Mouse (Mus musculus) stomach, postnatal 0 days (tissue): ENCODE data around the gene Lck. TPM values are rescaled to one million over a fixed set of nuclear protein-coding genes. Genes with fewer than 3 reads are reported as not detected.

Source experiments
- ATAC-seq: fragments of 200-750 bp; cut with Nextera tagmentation; 2 replicates; pipeline ENCODE4 v1.8.0; 2017; ENCODE audit not compliant: low FRiP score, low TSS enrichment
- DNase-seq: peaks from one replicate; pipeline ENCODE4 v3.0.0-alpha.2; 2016; ENCODE audit warnings: low spot score
- H3K27ac ChIP-seq: fragments of 300-500 bp; sonication (generic); replicated peaks from 2 replicates; pipeline ENCODE4 v1.5.1; 2014; ENCODE audit warnings: mild to moderate bottlenecking, control low read depth
- H3K27me3 ChIP-seq: fragments of 300-500 bp; sonication (generic); 2 replicates; pipeline ENCODE4 v1.6.1; 2014; ENCODE audit warnings: low read length; ENCODE audit not compliant: control insufficient read depth, insufficient read depth
- H3K36me3 ChIP-seq: fragments of 300-500 bp; sonication (generic); 2 replicates; pipeline ENCODE4 v1.6.1; 2014; ENCODE audit warnings: low read length, mixed read lengths; ENCODE audit not compliant: control insufficient read depth, insufficient read depth
- H3K4me1 ChIP-seq: fragments of 300-500 bp; sonication (generic); replicated peaks from 2 replicates; pipeline ENCODE4 v1.6.1; 2014; ENCODE audit warnings: antibody characterized with exemption; ENCODE audit not compliant: control insufficient read depth, insufficient read depth
- H3K4me2 ChIP-seq: fragments of 300-500 bp; sonication (generic); replicated peaks from 2 replicates; pipeline ENCODE4 v1.6.1; 2014; ENCODE audit warnings: low read depth, mild to moderate bottlenecking, control low read depth, moderate library complexity
- H3K4me3 ChIP-seq: fragments of 300-500 bp; sonication (generic); 2 replicates; pipeline ENCODE4 v1.5.1; 2014; ENCODE audit warnings: low read depth, low read length, control low read depth
- H3K9ac ChIP-seq: fragments of 300-500 bp; sonication (generic); 2 replicates; pipeline ENCODE4 v1.6.1; 2014; ENCODE audit warnings: mild to moderate bottlenecking, low read length, control low read depth, mixed read lengths
- H3K9me3 ChIP-seq: fragments of 300-500 bp; sonication (generic); 2 replicates; pipeline ENCODE4 v1.6.1; 2016; ENCODE audit warnings: low read length; ENCODE audit not compliant: control insufficient read depth
- CTCF ChIP-seq: IDR thresholded peaks from 2 replicates; pipeline ENCODE4 v1.5.1; 2016; ENCODE audit warnings: antibody characterized with exemption, low read depth, mild to moderate bottlenecking, moderate library complexity
- EP300 ChIP-seq: optimal IDR thresholded peaks from 2 replicates; pipeline ENCODE3; 2016; ENCODE audit warnings: antibody characterized with exemption
- WGBS: fragments of 180-500 bp; shearing (Covaris S2); extraction: QIAGEN DNeasy Blood & Tissue Kit; methylation state at CpG from one replicate; pipeline ENCODE4 v1.1.7; 2014; 5-methylcytosine and 5-hydroxymethylcytosine counted together
- polyA plus RNA-seq: library from polyadenylated mRNA; unstranded; fragments of >200 nt; fragmentation: Nextera tagmentation; extraction: Ambion mirVana; gene quantifications from 2 replicates; pipeline ENCODE4 v1.2.1, GENCODE M21; 2015

Gene Lck
- polyA plus RNA-seq, 1 experiment from 2014 or later, result 1.9 TPM

GRCm38 (mm10) chr4:129580347-129580746, 6.9 kb upstream of the Lck start:
- ATAC-seq (no peak), DNase-seq (no peak)
- Histone ChIP-seq H3K4me2 (no peak overlapping the region), H3K9ac (no peak overlapping the region), H3K36me3 (no peaks in the 10 kb centered on the region), H3K4me3 (no peak overlapping the region), H3K27me3 (no peaks in the 10 kb centered on the region), H3K27ac (no peak overlapping the region), H3K9me3 (no peaks in the 10 kb centered on the region), H3K4me1 (0 out of 2 replicates have a peak, but pooled peaks cover 3% of the 10 kb centered on the region)
- TF ChIP-seq EP300 (no peak), CTCF (no peak)
- WGBS, result 55% methylated on average over 7 of the region's 7 CpGs

DNA sequence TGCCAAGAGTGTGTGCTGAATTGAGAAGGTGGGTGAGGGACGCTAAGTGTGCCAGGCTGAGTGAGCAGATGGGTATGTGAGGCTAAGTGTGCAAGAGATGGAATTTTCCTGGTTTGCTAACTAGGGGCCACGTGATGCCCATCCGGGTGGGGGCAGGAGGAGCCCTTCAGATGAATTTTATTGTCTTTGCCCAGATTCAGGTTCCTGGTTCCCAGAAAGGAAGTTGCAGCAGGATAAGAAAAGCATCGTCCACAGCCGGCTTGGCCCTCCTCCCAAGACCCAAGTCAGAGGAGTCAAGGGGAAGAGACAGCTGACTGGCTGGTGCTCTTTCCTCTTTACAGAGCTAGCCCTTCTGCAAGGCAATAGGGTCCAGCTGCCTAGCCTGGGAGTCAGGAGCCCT, 5.0 kb upstream of the Lck start, which contains the start of gene Fam167b:
Gene Fam167b (minus strand): TSS at position 84 of the 400 bp plus-strand sequence.
- H3K27ac ChIP-seq, result no peak within 1 kb of the TSS
- no peak within 1 kb of the TSS for H3K9ac ChIP-seq
- no peak for DNase-seq

DNA sequence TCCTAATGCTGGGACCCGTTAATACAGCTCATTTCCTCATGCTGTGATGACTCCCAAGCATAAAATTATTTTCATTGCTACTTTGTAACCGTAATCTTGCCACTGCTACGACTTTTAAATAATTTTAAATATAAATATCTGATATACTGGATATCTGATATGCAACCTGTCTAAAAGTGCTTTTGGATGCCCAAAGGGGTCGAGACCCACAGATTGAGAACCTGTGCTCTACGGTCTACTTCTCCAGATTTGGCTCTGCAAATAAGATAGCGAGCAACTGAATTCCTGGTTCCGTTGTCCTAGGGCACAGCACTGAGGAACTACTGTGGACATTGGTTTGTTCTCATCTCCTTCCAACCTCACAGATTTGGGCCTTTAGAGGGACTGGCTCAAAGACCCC, 4.2 kb upstream of the Lck start:
- no peak overlapping the region for H3K27ac ChIP-seq
- ATAC-seq (no peak), DNase-seq (no peak)
- no peak overlapping the region for H3K4me3 ChIP-seq
- H3K4me2 ChIP-seq, result no peak overlapping the region
- H3K9me3 ChIP-seq, result no peaks in the 10 kb centered on the region
- no peak overlapping the region for H3K9ac ChIP-seq
- no peak for TF ChIP-seq CTCF
- TF ChIP-seq EP300, result no peak
- no peaks in the 10 kb centered on the region for H3K4me1 ChIP-seq
- 80% methylated on average over 7 of the region's 7 CpGs for WGBS
- no peaks in the 10 kb centered on the region for H3K27me3 ChIP-seq
- H3K36me3 ChIP-seq, result no peaks in the 10 kb centered on the region

More for the DNA sequence above, 5.0 kb upstream of the Lck start, which contains the start of gene Fam167b:
- TF ChIP-seq CTCF (no peak), EP300 (no peak)
- Histone ChIP-seq H3K36me3 (no peaks in the 10 kb centered on the region), H3K4me1 (no peaks in the 10 kb centered on the region), H3K27me3 (no peaks in the 10 kb centered on the region), H3K4me2 (no peak within 1 kb of the TSS), H3K9me3 (no peaks in the 10 kb centered on the region), H3K4me3 (no peak within 1 kb of the TSS)
- WGBS, result 79% methylated on average over 5 of the region's 5 CpGs
- ATAC-seq, result no peak

DNA sequence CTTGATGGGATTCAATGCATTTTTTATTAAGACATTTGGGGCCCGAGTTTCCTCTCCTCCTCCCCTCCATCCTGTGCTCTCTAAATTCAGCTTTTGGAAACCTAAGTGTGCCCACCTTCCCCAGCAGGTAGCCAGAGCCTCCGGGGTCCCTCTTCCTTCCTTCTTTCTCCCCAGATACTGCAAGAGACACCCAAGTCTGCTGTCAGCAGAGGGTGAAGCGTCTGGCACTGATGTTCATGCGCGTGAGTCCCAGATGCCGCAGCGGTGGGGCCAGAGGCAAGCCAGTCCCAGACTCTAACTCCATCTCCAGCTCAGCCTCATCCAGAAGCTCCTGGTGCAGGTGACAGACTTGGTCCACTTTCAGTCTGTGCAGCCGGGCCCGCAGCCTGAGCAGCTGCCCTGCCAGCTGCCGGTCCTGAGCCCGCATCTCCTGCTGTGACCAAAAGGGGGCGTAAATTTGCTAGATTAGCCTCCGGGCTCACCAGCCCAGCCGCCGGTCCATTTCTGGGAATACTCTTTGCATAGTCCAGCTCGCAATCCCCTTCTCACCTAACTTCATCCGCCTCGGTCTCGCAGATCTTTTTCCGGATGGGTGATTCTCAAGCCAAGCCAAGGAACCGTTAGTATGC, 3.5 kb upstream of the Lck start:
- Histone ChIP-seq H3K27me3 (no peaks in the 10 kb centered on the region), H3K9ac (peak overlapping the region; percentile 23; the same call in 1 of the 2 replicates), H3K4me2 (no peak overlapping the region), H3K27ac (no peak overlapping the region), H3K4me3 (no peak overlapping the region), H3K36me3 (no peaks in the 10 kb centered on the region), H3K9me3 (no peaks in the 10 kb centered on the region), H3K4me1 (no peaks in the 10 kb centered on the region)
- ATAC-seq, result peak; percentile 59
- 36% methylated on average over 21 of the region's 21 CpGs for WGBS
- TF ChIP-seq EP300 (no peak), CTCF (peak; percentile 74)
- peak; percentile 77 for DNase-seq

DNA sequence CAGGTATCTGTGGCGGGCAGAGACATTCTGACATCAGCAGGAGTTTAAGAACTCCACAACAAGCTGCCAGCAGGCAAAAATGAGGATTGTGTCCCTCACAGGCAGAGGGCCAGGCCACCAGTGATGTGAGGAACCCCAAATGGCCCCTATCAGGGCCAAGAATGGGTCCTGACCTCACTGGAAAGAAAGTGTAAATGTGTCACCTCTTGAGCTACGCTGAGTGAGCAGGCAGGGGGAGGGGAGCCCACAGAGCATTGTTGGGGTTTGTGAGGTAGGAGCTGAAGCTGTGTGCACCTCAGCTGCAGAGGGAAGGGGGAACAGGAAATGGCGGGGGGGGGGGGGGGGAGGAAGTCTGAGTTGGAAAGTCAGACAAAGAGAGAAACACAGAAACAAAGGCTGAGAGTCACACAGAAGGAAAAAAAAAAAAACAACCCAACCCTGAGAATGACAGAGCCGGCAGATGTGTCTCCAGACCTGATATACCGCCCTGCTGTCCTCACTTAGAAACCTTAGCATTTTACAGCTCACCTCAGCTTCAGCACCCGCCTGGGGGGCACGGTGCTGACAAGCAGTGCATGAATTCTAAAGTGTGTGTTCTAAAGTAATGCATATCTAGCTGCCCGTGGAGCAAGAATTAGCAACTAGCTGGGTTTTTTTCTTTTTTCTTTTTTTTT, 1.9 kb upstream of the Lck start:
- no peak overlapping the region for H3K9ac ChIP-seq
- H3K4me1 ChIP-seq, result no peaks in the 10 kb centered on the region
- ATAC-seq (no peak), DNase-seq (no peak)
- no peak overlapping the region for H3K4me3 ChIP-seq
- no peak overlapping the region for H3K27ac ChIP-seq
- WGBS, result 46% methylated on average over 7 of the region's 8 CpGs
- H3K36me3 ChIP-seq, result no peaks in the 10 kb centered on the region
- no peaks in the 10 kb centered on the region for H3K27me3 ChIP-seq
- no peaks in the 10 kb centered on the region for H3K9me3 ChIP-seq
- no peak overlapping the region for H3K4me2 ChIP-seq
- no peak for TF ChIP-seq EP300
- TF ChIP-seq CTCF, result no peak

- H3K36me3 ChIP-seq, result no peaks in the 10 kb centered on the region
- no peak overlapping the region for H3K4me2 ChIP-seq
- H3K9ac ChIP-seq, result no peak overlapping the region
- WGBS, result 95% methylated on average over 4 of the region's 4 CpGs
- TF ChIP-seq CTCF, result no peak
- no peak for TF ChIP-seq EP300
- ATAC-seq, result no peak
- no peaks in the 10 kb centered on the region for H3K9me3 ChIP-seq
- no peak overlapping the region for H3K27ac ChIP-seq
- H3K4me3 ChIP-seq, result no peak overlapping the region
- no peak for DNase-seq
- H3K27me3 ChIP-seq, result no peaks in the 10 kb centered on the region
- no peaks in the 10 kb centered on the region for H3K4me1 ChIP-seq
Measured at GRCm38 (mm10) chr4:129573093-129573370, 409 bp downstream of the Lck start.
